Comparison of ENCODE assay signal across 8 mouse cellular contexts in genomic region chr17:35194844-35195630, GRCm38 (mm10). TPM values are rescaled to one million over a fixed set of nuclear protein-coding genes. Genes with fewer than 3 reads are reported as not detected.
DNase-seq lines count a peak whose midpoint lies in the region; ATAC-seq and TF ChIP-seq lines count a peak whose summit lies in the region.

No protein-coding gene starts in this region.

- no peaks in the 10 kb centered on the region for H3K36me3 ChIP-seq in lung, postnatal 0 days (ENCODE audit: insufficient read depth, low read length)
- no peaks in the 10 kb centered on the region for H3K36me3 ChIP-seq in forebrain, embryonic 12.5 days (replicated peaks)
- no peaks in the 10 kb centered on the region for H3K36me3 ChIP-seq in liver, embryonic 11.5 days (ENCODE audit: control insufficient read depth, insufficient read depth, low read length)
- no peaks in the 10 kb centered on the region for H3K36me3 ChIP-seq in stomach, embryonic 15.5 days

- 37% methylated on average over 16 of the region's 19 CpGs for WGBS in lung, postnatal 0 days
- 46% methylated on average over 19 of the region's 19 CpGs for WGBS in forebrain, embryonic 12.5 days
- 35% methylated on average over 19 of the region's 19 CpGs for WGBS in liver, embryonic 11.5 days
- WGBS in stomach, embryonic 15.5 days: 38% methylated on average over 19 of the region's 19 CpGs

- TF ChIP-seq EP300 in lung, postnatal 0 days (IDR thresholded peaks at IDR 0.05): no peak

- H3K4me2 ChIP-seq in lung, postnatal 0 days (replicated peaks; ENCODE audit: low read depth, low read length): peak overlapping the region; percentile 75
- peak overlapping the region; percentile 61 for H3K4me2 ChIP-seq in forebrain, embryonic 12.5 days
- peak overlapping the region; percentile 76 for H3K4me2 ChIP-seq in liver, embryonic 11.5 days
- H3K4me2 ChIP-seq in stomach, embryonic 15.5 days: peak overlapping the region; percentile 93

- no peak overlapping the region for H3K9ac ChIP-seq in lung, postnatal 0 days (replicated peaks; ENCODE audit: low read depth)
- H3K9ac ChIP-seq in forebrain, embryonic 12.5 days: peak overlapping the region; percentile 39; the same call in 1 of the 2 replicates
- H3K9ac ChIP-seq in liver, embryonic 11.5 days (ENCODE audit: low read depth, low read length): peak overlapping the region; percentile 52
- H3K9ac ChIP-seq in stomach, embryonic 15.5 days: no peak overlapping the region

- H3K27ac ChIP-seq in lung, postnatal 0 days (ENCODE audit: low read length): no peak overlapping the region
- H3K27ac ChIP-seq in forebrain, embryonic 12.5 days: no peak overlapping the region
- H3K27ac ChIP-seq in liver, embryonic 11.5 days (ENCODE audit: low read depth, low read length): 0 out of 2 replicates have a peak overlapping the region, but pooled peaks have one; percentile 19
- no peak overlapping the region for H3K27ac ChIP-seq in stomach, embryonic 15.5 days

- TF ChIP-seq CTCF in lung, postnatal 0 days (IDR thresholded peaks at IDR 0.05): no peak

- no peaks in the 10 kb centered on the region; the same call in 1 of the 2 replicates for H3K27me3 ChIP-seq in lung, postnatal 0 days (replicated peaks; ENCODE audit: insufficient read depth, low read length)
- peaks cover 52% of the 10 kb centered on the region for H3K27me3 ChIP-seq in forebrain, embryonic 12.5 days
- H3K27me3 ChIP-seq in liver, embryonic 11.5 days (replicated peaks; ENCODE audit: control insufficient read depth, insufficient read depth, low read length): peaks cover 23% of the 10 kb centered on the region
- H3K27me3 ChIP-seq in stomach, embryonic 15.5 days (replicated peaks): peaks cover 15% of the 10 kb centered on the region

- ATAC-seq in lung, postnatal 0 days: no peak
- ATAC-seq in forebrain, embryonic 12.5 days (ENCODE audit: low FRiP score): 0 out of 2 replicates have a peak, but pooled peaks have one; percentile 6
- no peak; the same call in 1 of the 2 replicates for ATAC-seq in liver, embryonic 11.5 days (replicated peaks; ENCODE audit: low FRiP score)
- ATAC-seq in stomach, embryonic 15.5 days (ENCODE audit: insufficient read depth, low FRiP score, low read depth): no peak

- peaks cover 4% of the 10 kb centered on the region; the same call in 1 of the 2 replicates for H3K4me1 ChIP-seq in lung, postnatal 0 days (ENCODE audit: insufficient read depth, low read depth, low read length)
- peaks cover 10% of the 10 kb centered on the region for H3K4me1 ChIP-seq in forebrain, embryonic 12.5 days
- peaks cover 17% of the 10 kb centered on the region for H3K4me1 ChIP-seq in liver, embryonic 11.5 days (replicated peaks; ENCODE audit: control insufficient read depth, insufficient read depth, low read length)
- peaks cover 15% of the 10 kb centered on the region; the same call in 1 of the 2 replicates for H3K4me1 ChIP-seq in stomach, embryonic 15.5 days

- peak overlapping the region; percentile 45 for H3K4me3 ChIP-seq in lung, postnatal 0 days (ENCODE audit: low read depth, low read length)
- H3K4me3 ChIP-seq in forebrain, embryonic 12.5 days (replicated peaks): peak overlapping the region; percentile 39
- H3K4me3 ChIP-seq in liver, embryonic 11.5 days (ENCODE audit: low read depth, low read length): peak overlapping the region; percentile 45
- peak overlapping the region; percentile 47 for H3K4me3 ChIP-seq in stomach, embryonic 15.5 days (replicated peaks)

- H3K9me3 ChIP-seq in lung, postnatal 0 days (ENCODE audit: low read length): no peaks in the 10 kb centered on the region
- no peaks in the 10 kb centered on the region for H3K9me3 ChIP-seq in forebrain, embryonic 12.5 days
- H3K9me3 ChIP-seq in liver, embryonic 11.5 days (ENCODE audit: control insufficient read depth, low read length): no peaks in the 10 kb centered on the region
- no peaks in the 10 kb centered on the region for H3K9me3 ChIP-seq in stomach, embryonic 15.5 days

- DNase-seq in lung, postnatal 0 days (ENCODE audit: low spot score): no peak
- no peak for DNase-seq in lung, postnatal 25 days (ENCODE audit: low spot score)
- DNase-seq in liver, embryonic 11.5 days (ENCODE audit: low spot score): no peak
- no peak for DNase-seq in cerebellum, adult 8-10 months
- no peak for DNase-seq in gastrocnemius, adult 18-20 months (ENCODE audit: low spot score)
- DNase-seq in natural killer cell, adult 2 months (ENCODE audit: low spot score in 2 of 2): no peak

RNA-seq across cellular contexts. Expression of gene Ltb, which starts 0.8 kb away (rescaled TPM):
- 2.3 and 3.0 TPM in 2 replicates for polyA plus RNA-seq in lung, postnatal 0 days (2015; fragmentation: Nextera tagmentation; extraction: Ambion mirVana)
- polyA plus RNA-seq in forebrain, embryonic 12.5 days (2016; fragmentation: Nextera tagmentation; extraction: Ambion mirVana): not detected in 2 replicates
- 0.70 and 0.78 TPM in 2 replicates for polyA plus RNA-seq in liver, embryonic 11.5 days (2014; fragmentation: Nextera tagmentation; extraction: Ambion mirVana)
- polyA plus RNA-seq in stomach, embryonic 15.5 days (2015; fragmentation: Nextera tagmentation; extraction: Ambion mirVana): 3.7 and 5.5 TPM in 2 replicates
- total RNA-seq in gastrocnemius, adult 18-20 months (2021): under 1 TPM in 1 of 2 experiments, not detected in 1; 0.38 TPM

RNA-seq across cellular contexts. Expression of gene Tnf, which starts 6.8 kb away (rescaled TPM):
- polyA plus RNA-seq in lung, postnatal 0 days (2015; fragmentation: Nextera tagmentation; extraction: Ambion mirVana): 0.95 and 3.7 TPM in 2 replicates
- polyA plus RNA-seq in forebrain, embryonic 12.5 days (2016; fragmentation: Nextera tagmentation; extraction: Ambion mirVana): not detected in 2 replicates
- 0.47 and 0.53 TPM in 2 replicates for polyA plus RNA-seq in liver, embryonic 11.5 days (2014; fragmentation: Nextera tagmentation; extraction: Ambion mirVana)
- polyA plus RNA-seq in stomach, embryonic 15.5 days (2015; fragmentation: Nextera tagmentation; extraction: Ambion mirVana): 0.18 and 0.28 TPM in 2 replicates
- not detected for total RNA-seq in gastrocnemius, adult 18-20 months (2021)

RNA-seq across cellular contexts. Expression of gene Lst1, which starts 6.8 kb away (rescaled TPM):
- polyA plus RNA-seq in lung, postnatal 0 days (2015; fragmentation: Nextera tagmentation; extraction: Ambion mirVana): 24.8 and 27.5 TPM in 2 replicates
- 4.0 and 4.8 TPM in 2 replicates for polyA plus RNA-seq in forebrain, embryonic 12.5 days (2016; fragmentation: Nextera tagmentation; extraction: Ambion mirVana)
- polyA plus RNA-seq in liver, embryonic 11.5 days (2014; fragmentation: Nextera tagmentation; extraction: Ambion mirVana): 24.1 and 28.1 TPM in 2 replicates
- 23.7 and 25.1 TPM in 2 replicates for polyA plus RNA-seq in stomach, embryonic 15.5 days (2015; fragmentation: Nextera tagmentation; extraction: Ambion mirVana)
- 1 to 10 TPM in 1 of 2 experiments, not detected in 1; 1.1 TPM for total RNA-seq in gastrocnemius, adult 18-20 months (2021)

RNA-seq across cellular contexts. Expression of gene Lta, which starts 10.1 kb away (rescaled TPM):
- polyA plus RNA-seq in lung, postnatal 0 days (2015; fragmentation: Nextera tagmentation; extraction: Ambion mirVana): 0.11 TPM in 1 of 2 replicates, not detected in the other
- polyA plus RNA-seq in forebrain, embryonic 12.5 days (2016; fragmentation: Nextera tagmentation; extraction: Ambion mirVana): not detected in 2 replicates
- not detected in 2 replicates for polyA plus RNA-seq in liver, embryonic 11.5 days (2014; fragmentation: Nextera tagmentation; extraction: Ambion mirVana)
- 0.77 and 0.83 TPM in 2 replicates for polyA plus RNA-seq in stomach, embryonic 15.5 days (2015; fragmentation: Nextera tagmentation; extraction: Ambion mirVana)
- under 1 TPM; 0.43 to 0.48 TPM for total RNA-seq in gastrocnemius, adult 18-20 months (2021)

RNA-seq across cellular contexts. Expression of gene Aif1, which starts 19.2 kb away (rescaled TPM):
- 9.9 and 10.3 TPM in 2 replicates for polyA plus RNA-seq in lung, postnatal 0 days (2015; fragmentation: Nextera tagmentation; extraction: Ambion mirVana)
- polyA plus RNA-seq in forebrain, embryonic 12.5 days (2016; fragmentation: Nextera tagmentation; extraction: Ambion mirVana): 4.3 and 4.9 TPM in 2 replicates
- polyA plus RNA-seq in liver, embryonic 11.5 days (2014; fragmentation: Nextera tagmentation; extraction: Ambion mirVana): 13.9 and 20.0 TPM in 2 replicates
- polyA plus RNA-seq in stomach, embryonic 15.5 days (2015; fragmentation: Nextera tagmentation; extraction: Ambion mirVana): 18.7 and 21.9 TPM in 2 replicates
- total RNA-seq in gastrocnemius, adult 18-20 months (2021): 1 to 10 TPM in 1 of 2 experiments, under 1 TPM in 1; 0.84 to 1.1 TPM

Comparison
In these comparisons a context has a peak if more than half of its experiments do, and no peak if none do; other contexts are left out.
1. H3K9ac ChIP-seq: peak in forebrain, embryonic 12.5 days (single experiment) and liver, embryonic 11.5 days (single experiment); none in lung, postnatal 0 days (single experiment) and stomach, embryonic 15.5 days (single experiment).
2. Peak in every context shown above with its lines, with median percentiles within 50 percentile points of each other: H3K4me2 ChIP-seq and H3K4me3 ChIP-seq.